ENCODE assay signal across 8 mouse cellular contexts in genomic region chr3:60563529-60564243, GRCm38 (mm10).
DNase-seq lines count a peak whose midpoint lies in the region.
"Had no signal": no experiment of that assay in that cellular context is flagged by ENCODE, and none has a peak within 500 bp of the region (broad histone marks: within the 10 kb centered on the region; RNA-seq: fewer than 3 reads in every experiment).

No protein-coding gene starts in this region.

- peak; percentile 40 to 43 for DNase-seq in frontal cortex, postnatal 36 days (ENCODE audit: low spot score in 2 of 2)
- DNase-seq in frontal cortex, postnatal 14 days (ENCODE audit: low spot score in 2 of 2), result no peak
- DNase-seq in layer of hippocampus, adult 9-11 months, result peak; percentile 43
- no peak for DNase-seq in layer of hippocampus, adult 8-10 months (ENCODE audit: low spot score in 2 of 2)
- peak; percentile 37 to 47 for DNase-seq in right cerebral cortex, adult 2 months (ENCODE audit: low spot score in 2 of 2)
- DNase-seq in right cerebral cortex, postnatal 25 days, result no peak
- DNase-seq in right cerebral cortex, postnatal 36 days (ENCODE audit: low spot score in 2 of 2), result peak; percentile 30 to 44
- DNase-seq: lung, postnatal 10 days had no signal

Comparison
In these comparisons a context has a peak if more than half of its experiments do, and no peak if none do; other contexts are left out.
1. DNase-seq: peak in frontal cortex, postnatal 36 days (2 of 2), layer of hippocampus, adult 9-11 months (single experiment), right cerebral cortex, adult 2 months (2 of 2) and right cerebral cortex, postnatal 36 days (2 of 2); none in frontal cortex, postnatal 14 days (0 of 2), layer of hippocampus, adult 8-10 months (0 of 2) and right cerebral cortex, postnatal 25 days (single experiment).